Mouse (Mus musculus): ENCODE results near the gene Zswim5.

Zswim5 gene

GRCm38 (mm10) chr4:117007058-117007457 lies 129.9 kb downstream of the Zswim5 start:
- DNase-seq = no peak

- DNase-seq = no peak
These were observed 133.1 kb downstream of the Zswim5 start for GRCm38 (mm10) chr4:117010231-117010630.

- DNase-seq = no peak
These were observed 136.4 kb downstream of the Zswim5 start for GRCm38 (mm10) chr4:117013596-117013995.

- no peak for DNase-seq
These were observed 137.8 kb downstream of the Zswim5 start for GRCm38 (mm10) chr4:117014901-117015415.

- DNase-seq = no peak
These were observed 140.6 kb downstream of the Zswim5 start for GRCm38 (mm10) chr4:117017738-117018137.

GRCm38 (mm10) chr4:117018327-117018726 lies 141.2 kb downstream of the Zswim5 start:
- DNase-seq = no peak

GRCm38 (mm10) chr4:117019206-117020134 lies 142.3 kb downstream of the Zswim5 start, which contains the start of gene Eif2b3:
Eif2b3 (plus strand) TSS chr4:117019402.
- peak; percentile 89 to 93 for DNase-seq

- DNase-seq = no peak
These were observed 146.3 kb downstream of the Zswim5 start for GRCm38 (mm10) chr4:117023469-117023868.

GRCm38 (mm10) chr4:117031105-117031504 lies 153.9 kb downstream of the Zswim5 start:
- DNase-seq = no peak
